Mouse (Mus musculus) CH12F3 (cell line): ENCODE results near the gene Tmem223.

Experiments
- in situ Hi-C: fragments of 300-500 bp; cut with MboI; formaldehyde crosslinking; loops from 2 replicates; pipeline ENCODE4 v1.14.3; 2020; ENCODE audit warnings: low sequenced_read_pairs

The Tmem223 gene

DNA sequence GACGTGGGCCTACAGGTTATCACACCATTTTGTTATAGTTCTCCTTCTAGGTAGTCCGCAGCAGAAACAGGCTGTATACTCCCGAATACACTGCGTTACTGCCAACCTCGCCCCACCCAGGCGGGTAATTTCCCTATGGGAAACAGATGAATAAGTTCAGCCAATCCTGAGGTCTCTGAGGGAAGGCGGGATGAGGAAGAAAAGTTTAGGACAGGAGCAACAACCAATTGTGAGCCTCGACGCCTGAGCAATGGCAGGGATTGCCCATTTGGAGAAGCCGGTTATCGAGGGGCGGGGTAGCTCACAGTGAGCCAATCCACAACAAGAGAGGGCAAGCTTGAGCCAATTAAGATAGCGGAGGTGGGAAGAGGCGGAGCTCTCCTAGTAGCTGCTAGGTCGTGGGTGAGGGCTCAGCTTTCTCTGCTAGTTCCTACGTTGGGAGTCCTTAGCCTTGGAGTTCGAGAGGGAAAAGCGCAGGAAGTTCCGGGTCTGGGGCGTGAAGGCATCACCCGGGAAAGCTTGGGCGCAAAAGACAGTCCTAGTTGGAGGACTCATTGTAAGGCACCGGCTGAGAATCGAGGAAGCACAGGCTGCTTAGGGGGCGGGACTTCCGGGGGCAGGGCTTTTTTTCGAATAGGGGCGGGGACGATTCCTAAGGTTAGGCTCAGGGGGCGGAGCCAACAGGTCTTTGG, 31.5 kb downstream of the Tmem223 start, which contains the start of gene Zbtb3:
Zbtb3 (plus strand) TSS at position 426 of the 692 bp plus-strand sequence.
- in situ Hi-C loops = no loop called here

GRCm38 (mm10) chr19:8803204-8803780, 32.5 kb downstream of the Tmem223 start:
- in situ Hi-C loops = no loop called here

DNA sequence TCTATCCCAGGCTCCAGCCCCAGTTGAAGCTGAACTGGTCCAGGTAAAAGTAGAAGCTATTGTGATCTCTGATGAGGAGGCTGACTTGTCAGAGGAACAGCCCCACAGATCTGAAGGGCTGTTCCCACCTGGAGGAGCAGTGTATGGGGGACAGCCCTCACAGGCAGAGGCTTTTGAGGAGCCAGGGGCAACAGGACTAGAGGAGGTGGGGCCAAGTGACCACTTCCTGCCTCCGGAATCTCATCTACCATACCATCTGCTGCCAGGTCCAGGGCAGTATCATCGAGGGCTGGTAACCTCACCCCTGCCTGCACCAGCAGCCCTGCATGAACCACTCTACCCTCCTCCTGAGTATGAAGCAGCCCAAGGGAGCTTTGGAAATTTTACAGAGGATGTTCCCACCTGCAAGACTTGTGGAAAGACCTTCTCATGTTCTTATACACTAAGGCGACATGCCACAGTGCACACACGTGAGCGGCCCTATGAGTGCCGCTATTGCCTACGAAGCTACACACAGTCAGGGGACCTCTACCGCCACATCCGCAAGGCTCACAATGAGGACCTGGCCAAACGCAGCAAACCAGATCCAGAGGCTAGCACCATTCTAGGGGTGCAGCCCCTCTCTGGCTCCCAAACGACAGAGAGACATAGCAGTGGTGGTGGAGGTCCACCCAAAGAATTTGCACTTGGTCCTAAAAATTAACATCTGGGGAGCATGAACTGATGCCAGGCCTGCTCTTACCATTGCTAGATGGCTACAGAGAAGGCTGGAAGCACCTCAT, 33.3 kb downstream of the Tmem223 start:
- in situ Hi-C loops = no loop called here

DNA sequence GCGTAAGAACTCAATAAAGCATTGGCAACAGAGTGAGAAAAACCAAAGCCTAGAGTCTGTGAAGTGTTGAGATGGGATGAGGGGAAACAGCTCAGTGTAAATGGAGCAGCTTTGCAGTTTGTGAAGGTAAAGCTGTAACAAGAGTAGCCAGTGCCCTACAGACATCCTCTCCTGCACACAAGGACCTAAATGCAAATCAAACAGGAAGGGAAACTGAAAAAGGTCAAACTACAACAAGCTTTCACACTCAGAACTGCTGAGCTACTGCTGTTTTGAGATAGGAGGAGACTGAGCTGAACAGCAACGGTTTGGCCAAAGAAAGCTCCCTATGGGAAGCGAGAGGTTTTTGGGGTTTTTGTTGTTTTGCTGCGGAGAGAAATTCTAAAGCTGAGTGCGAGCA, 36.0 kb downstream of the Tmem223 start:
- in situ Hi-C loops = no loop called here

DNA sequence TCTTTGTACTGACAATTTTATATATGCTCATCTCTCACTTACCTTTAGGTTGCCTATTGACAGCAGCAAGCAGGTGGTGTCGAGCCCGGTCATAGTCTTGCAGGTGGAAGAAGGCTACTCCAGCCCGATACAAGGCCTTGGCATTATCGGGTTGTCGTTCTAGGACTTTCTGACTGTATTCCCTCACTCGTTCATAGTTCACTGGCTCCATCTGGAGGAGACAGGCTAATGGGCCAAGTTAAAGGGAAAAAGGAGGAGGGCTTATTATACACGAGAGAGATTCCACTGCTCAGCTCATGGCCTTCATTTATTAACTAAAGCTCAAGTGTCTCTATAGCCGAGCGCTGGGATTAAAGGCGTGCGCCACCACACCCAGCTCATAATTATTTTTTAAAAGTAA, 45.0 kb downstream of the Tmem223 start:
- in situ Hi-C loops = no loop called here

DNA sequence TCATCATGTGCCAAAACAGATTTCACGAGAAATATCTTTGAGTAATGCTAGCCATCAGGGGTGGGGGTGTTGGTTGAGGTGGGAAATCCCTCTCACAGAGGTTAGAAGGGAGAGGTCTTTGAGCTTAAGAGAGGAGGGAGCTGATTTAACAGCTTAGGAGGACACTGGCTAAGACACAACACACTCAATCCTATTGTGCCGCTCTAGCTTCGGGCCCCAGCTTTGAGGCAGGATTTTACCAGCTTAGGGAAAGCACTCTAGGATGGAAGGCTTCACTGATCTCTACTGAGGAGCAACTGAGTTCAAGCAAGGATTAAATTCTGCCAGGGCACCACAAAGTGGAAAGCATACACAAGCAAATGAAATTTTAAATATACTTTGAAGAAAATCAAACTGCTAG, 46.2 kb downstream of the Tmem223 start:
- in situ Hi-C loops = no loop called here

DNA sequence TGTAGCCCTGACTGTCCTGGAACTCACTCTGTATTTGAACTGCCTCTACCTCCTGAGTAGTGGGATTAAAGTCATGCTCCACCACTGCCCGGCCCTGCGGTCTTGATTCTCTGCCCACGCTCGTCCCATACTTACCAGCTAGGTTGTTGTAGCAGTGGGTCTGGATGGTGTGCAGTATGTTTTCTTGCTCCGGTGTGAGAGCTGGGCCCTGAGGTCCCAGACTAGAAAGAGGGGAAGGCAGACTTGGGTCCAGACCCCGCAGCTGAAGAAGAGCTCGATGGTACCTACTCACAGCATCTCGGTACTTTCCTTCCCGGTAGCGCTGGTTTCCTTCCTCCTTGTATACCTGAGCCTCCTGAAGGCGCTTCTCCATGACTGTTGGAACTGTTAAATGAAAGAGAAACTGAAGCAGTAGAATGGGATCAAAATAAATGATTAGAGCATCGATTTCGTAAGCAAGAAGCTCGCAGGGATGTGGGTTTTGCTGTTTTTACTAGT, 47.6 kb downstream of the Tmem223 start:
- in situ Hi-C loops = no loop called here

- in situ Hi-C loops = no loop called here
Measured at GRCm38 (mm10) chr19:8818801-8819595, 48.2 kb downstream of the Tmem223 start, which contains the start of gene Ttc9c. Gene Ttc9c (minus strand): TSS chr19:8819333.

- in situ Hi-C loops = no loop called here
Measured at GRCm38 (mm10) chr19:8819596-8820423, 49.0 kb downstream of the Tmem223 start, which contains the start of gene Hnrnpul2. Gene Hnrnpul2 (plus strand): TSS chr19:8820010.

- in situ Hi-C loops = no loop called here
Measured at GRCm38 (mm10) chr19:8820424-8820956, 49.7 kb downstream of the Tmem223 start.

DNA sequence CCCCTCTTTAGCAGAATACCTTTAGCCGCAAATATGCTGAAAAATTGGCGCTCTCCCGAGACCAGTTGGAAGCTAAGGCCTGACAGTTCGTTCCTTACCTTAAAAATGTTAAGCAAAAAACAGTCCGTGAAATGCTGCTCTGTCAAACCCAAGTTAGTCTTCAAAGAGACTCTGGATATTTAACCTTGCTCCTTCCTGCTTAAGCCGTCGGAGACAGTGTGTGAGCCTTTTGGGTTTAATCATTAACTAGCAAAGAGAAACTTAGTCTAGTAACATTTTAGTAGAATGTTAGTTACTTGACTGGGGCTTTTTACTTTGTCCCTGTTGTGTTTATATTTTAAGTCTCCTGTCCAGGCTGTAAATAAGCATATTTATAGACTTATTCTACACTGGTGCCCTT, 50.4 kb downstream of the Tmem223 start:
- in situ Hi-C loops = no loop called here
